Mouse (Mus musculus) G1E (cell line): ENCODE data around the gene Arhgdib.

Source experiments
- CTCF ChIP-seq: IDR thresholded peaks from 2 replicates; pipeline ENCODE4 v1.5.1; 2012; ENCODE audit warnings: low read depth, low read length, inconsistent platforms, mixed read lengths
- GATA1 ChIP-seq: IDR thresholded peaks from 2 replicates; pipeline ENCODE4 v1.6.1; 2012; ENCODE audit warnings: borderline replicate concordance, low read length, inconsistent platforms, mixed read lengths
- POLR2AphosphoS5 ChIP-seq: IDR thresholded peaks from 2 replicates; pipeline ENCODE4 v1.6.1; 2012; ENCODE audit warnings: low read depth, low read length, inconsistent platforms; ENCODE audit not compliant: insufficient replicate concordance
- TAL1 ChIP-seq: conservative IDR thresholded peaks from 2 replicates; pipeline ENCODE4 v1.6.1; 2012; ENCODE audit warnings: low read depth, low read length, inconsistent platforms, mixed read lengths

DNA sequence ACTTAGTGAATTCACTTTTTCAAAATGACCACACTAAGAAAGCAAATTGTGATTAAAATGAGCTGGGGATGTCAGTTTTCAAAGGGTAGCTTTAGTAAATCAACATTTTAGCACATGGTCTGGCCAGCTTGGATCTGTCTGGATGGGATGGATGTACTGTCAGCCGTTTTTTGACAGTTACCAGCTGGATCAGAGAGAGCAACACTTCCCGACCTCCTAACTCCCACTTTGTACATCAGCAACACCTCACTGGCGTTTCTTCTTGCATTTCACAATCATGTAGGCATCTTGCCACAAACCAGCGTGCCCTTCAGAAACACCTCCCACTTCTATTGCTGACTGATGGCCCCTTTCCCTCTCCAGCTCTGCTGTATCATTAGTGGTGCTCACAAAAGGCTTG, 43.5 kb downstream of the Arhgdib start:
- TF ChIP-seq CTCF (no peak), TAL1 (no peak), GATA1 (no peak), POLR2AphosphoS5 (no peak)
